Mouse (Mus musculus) spleen, postnatal 4 days (tissue): Measurements from ENCODE around the gene Dnah17.

Source experiments
- DNase-seq, 2 experiments: peaks; one replicate each; pipeline ENCODE4 v3.0.0; 2022; ENCODE audit warnings: low spot score in 2 of 2

Dnah17 gene

GRCm38 (mm10) chr11:117972656-117973558 lies 157.5 kb downstream of the Dnah17 start:
- DNase-seq: no peak
